Mouse (Mus musculus) bone marrow, adult 2 months (tissue): ENCODE data around the gene Olfr1173.

ENCODE experiments used
- CTCF ChIP-seq: fragments of 200-500 bp; IDR thresholded peaks from 2 replicates; pipeline ENCODE4 v1.5.1; 2011; ENCODE audit warnings: low read length, control low read depth; ENCODE audit not compliant: control insufficient read depth, insufficient read depth
- POLR2A ChIP-seq: fragments of 200-500 bp; IDR thresholded peaks from 2 replicates; pipeline ENCODE4 v1.6.1; 2011; ENCODE audit warnings: low read depth, mild to moderate bottlenecking, control low read depth, low read length, borderline replicate concordance; ENCODE audit not compliant: control insufficient read depth

- no peak for TF ChIP-seq POLR2A
- TF ChIP-seq CTCF, result no peak
These were observed 51.4 kb downstream of the Olfr1173 start, which contains the start of gene Olfr1170 for GRCm38 (mm10) chr2:88228234-88228633.
